In genomic region chr3:81963768-81964167, GRCm38 (mm10) we compare ENCODE assay signal across 27 mouse cellular contexts. TPM values are rescaled to one million over a fixed set of nuclear protein-coding genes. Genes with fewer than 3 reads are reported as not detected.
A peak's percentile ranks its signal among the peaks of the same experiment; 100 is the strongest.
DNase-seq lines count a peak whose midpoint lies in the region; ATAC-seq and TF ChIP-seq lines count a peak whose summit lies in the region.
"Had no signal": no experiment of that assay in that cellular context is flagged by ENCODE, and none has a peak within 500 bp of the region (broad histone marks: within the 10 kb centered on the region; RNA-seq: fewer than 3 reads in every experiment).

No protein-coding gene starts in this region.

- DNase-seq in layer of hippocampus, adult 2 months (ENCODE audit: low spot score in 2 of 2), result no peak
- DNase-seq in layer of hippocampus, postnatal 25 days (ENCODE audit: extremely low spot score in 1 of 2, low spot score in 1 of 2), result no peak
- peak; percentile 15 to 61 for DNase-seq in cerebellum, adult 2 months
- DNase-seq in kidney, adult 9 months, result no peak
- DNase-seq: adrenal gland, postnatal 14 days; heart, postnatal 10 days; kidney, adult 2 months; kidney, postnatal 4 days; retina, postnatal 1 day; thymus, postnatal 14 days had no signal

- no peaks in the 10 kb centered on the region for H3K9me3 ChIP-seq in kidney, embryonic 14.5 days (ENCODE audit: control insufficient read depth, low read length)
- H3K9me3 ChIP-seq in kidney, embryonic 15.5 days (replicated peaks), result no peaks in the 10 kb centered on the region
- H3K9me3 ChIP-seq: embryonic facial prominence, embryonic 12.5 days; forebrain, embryonic 13.5 days; hindbrain, embryonic 12.5 days had no signal

- no peak overlapping the region for H3K9ac ChIP-seq in kidney, embryonic 14.5 days (ENCODE audit: low read depth, low read length)
- H3K9ac ChIP-seq in kidney, embryonic 15.5 days, result no peak overlapping the region
- H3K9ac ChIP-seq: embryonic facial prominence, embryonic 12.5 days; forebrain, embryonic 13.5 days; hindbrain, embryonic 12.5 days had no signal

- 0 out of 2 replicates have a peak, but pooled peaks have one; percentile 14 for TF ChIP-seq CTCF in layer of hippocampus, adult 2 months (conservative IDR thresholded peaks at IDR 0.05)
- TF ChIP-seq CTCF in cerebellum, adult 2 months (IDR thresholded peaks at IDR 0.05; ENCODE audit: borderline replicate concordance, insufficient read depth, low read depth, low read length), result no peak

- H3K27me3 ChIP-seq in cerebellum, adult 2 months (ENCODE audit: control insufficient read depth, insufficient read depth, low read length), result no peaks in the 10 kb centered on the region
- H3K27me3 ChIP-seq in kidney, embryonic 14.5 days (ENCODE audit: control insufficient read depth, insufficient read depth, low read length), result no peaks in the 10 kb centered on the region
- no peaks in the 10 kb centered on the region for H3K27me3 ChIP-seq in kidney, embryonic 15.5 days
- H3K27me3 ChIP-seq: CH12.LX; embryonic facial prominence, embryonic 12.5 days; forebrain, embryonic 13.5 days; hindbrain, embryonic 12.5 days had no signal

- peak; percentile 90 for ATAC-seq in common myeloid progenitor, adult 5-6 weeks (replicated peaks; ENCODE audit: low read depth, poor library complexity, severe bottlenecking)
- ATAC-seq in kidney, embryonic 14.5 days (ENCODE audit: low FRiP score, low TSS enrichment), result no peak
- ATAC-seq in kidney, embryonic 15.5 days (replicated peaks; ENCODE audit: low FRiP score), result no peak
- ATAC-seq: forebrain, embryonic 13.5 days; inflammation-experienced regulatory T-cells, adult 6 months; lung, postnatal 0 days; midbrain, embryonic 16.5 days had no signal

- H3K36me3 ChIP-seq in kidney, embryonic 14.5 days (ENCODE audit: control insufficient read depth, insufficient read depth, low read length), result no peaks in the 10 kb centered on the region
- no peaks in the 10 kb centered on the region for H3K36me3 ChIP-seq in kidney, embryonic 15.5 days
- H3K36me3 ChIP-seq: embryonic facial prominence, embryonic 12.5 days; hindbrain, embryonic 12.5 days had no signal

- H3K4me1 ChIP-seq in cerebellum, adult 2 months (ENCODE audit: control insufficient read depth, insufficient read depth, low read length), result peaks cover 4% of the 10 kb centered on the region; the same call in 1 of the 2 replicates
- no peaks in the 10 kb centered on the region for H3K4me1 ChIP-seq in kidney, embryonic 14.5 days (ENCODE audit: control insufficient read depth, insufficient read depth, low read length)
- H3K4me1 ChIP-seq in kidney, embryonic 15.5 days, result no peaks in the 10 kb centered on the region
- H3K4me1 ChIP-seq: embryonic facial prominence, embryonic 12.5 days; forebrain, embryonic 13.5 days; hindbrain, embryonic 12.5 days had no signal

- peak overlapping the region; percentile 76 for H3K27ac ChIP-seq in layer of hippocampus, adult 2 months
- H3K27ac ChIP-seq in cerebellum, adult 2 months (ENCODE audit: insufficient read depth, low read length), result no peak overlapping the region
- H3K27ac ChIP-seq in kidney, embryonic 14.5 days (ENCODE audit: low read depth, low read length), result no peak overlapping the region
- H3K27ac ChIP-seq in kidney, embryonic 15.5 days, result no peak overlapping the region
- H3K27ac ChIP-seq: embryonic facial prominence, embryonic 12.5 days; forebrain, embryonic 13.5 days; hindbrain, embryonic 12.5 days had no signal

- no peak overlapping the region for H3K4me3 ChIP-seq in layer of hippocampus, adult 2 months
- H3K4me3 ChIP-seq in cerebellum, adult 2 months (replicated peaks; ENCODE audit: insufficient read depth, low read depth, low read length), result no peak overlapping the region
- no peak overlapping the region for H3K4me3 ChIP-seq in kidney, embryonic 14.5 days (ENCODE audit: low read length)
- H3K4me3 ChIP-seq in kidney, embryonic 15.5 days (replicated peaks), result no peak overlapping the region
- H3K4me3 ChIP-seq: embryonic facial prominence, embryonic 12.5 days; erythroblast, embryonic 14.5 days; forebrain, embryonic 13.5 days; hindbrain, embryonic 12.5 days had no signal

- H3K4me2 ChIP-seq in kidney, embryonic 14.5 days (replicated peaks; ENCODE audit: low read depth, low read length), result no peak overlapping the region
- no peak overlapping the region for H3K4me2 ChIP-seq in kidney, embryonic 15.5 days
- H3K4me2 ChIP-seq: embryonic facial prominence, embryonic 12.5 days; forebrain, embryonic 13.5 days; heart, embryonic 11.5 days; hindbrain, embryonic 12.5 days had no signal

- TF ChIP-seq POLR2A in cerebellum, adult 2 months (IDR thresholded peaks at IDR 0.05; ENCODE audit: borderline replicate concordance, insufficient read depth, low read length), result no peak

- 26% methylated on average over 5 of the region's 5 CpGs for WGBS in cerebellum, adult 2 months
- WGBS in kidney, embryonic 14.5 days, result 76% methylated on average over 5 of the region's 5 CpGs
- WGBS in kidney, embryonic 15.5 days, result 74% methylated on average over 5 of the region's 5 CpGs

RNA-seq across cellular contexts. Expression of gene Tdo2, which starts 12.2 kb away (rescaled TPM):
- 10 to 100 TPM; 15.9 to 16.1 TPM for total RNA-seq in layer of hippocampus, adult 2 months (2021)
- total RNA-seq in layer of hippocampus, postnatal 25 days (2021), result 10 to 100 TPM; 16.3 to 19.4 TPM
- 3.2 and 5.1 TPM in 2 replicates for polyA plus RNA-seq in cerebellum, adult 2 months (2012; rRNA removed)
- total RNA-seq in common myeloid progenitor, adult 5-6 weeks (2017), result not detected in 2 replicates
- polyA plus RNA-seq in kidney, embryonic 14.5 days (2014; fragmentation: Nextera tagmentation; extraction: Ambion mirVana), result 0.08 and 0.23 TPM in 2 replicates
- polyA plus RNA-seq in kidney, embryonic 15.5 days (2015; fragmentation: Nextera tagmentation; extraction: Ambion mirVana), result 0.09 and 0.19 TPM in 2 replicates
- total RNA-seq: CH12.LX; heart, postnatal 10 days; MEL had no signal
- polyA plus RNA-seq: erythroblast, embryonic 14.5 days; hindbrain, embryonic 12.5 days; kidney, adult 2 months; midbrain, embryonic 16.5 days had no signal

RNA-seq across cellular contexts. Expression of gene Asic5, which starts 18.3 kb away (rescaled TPM):
- not detected for total RNA-seq in layer of hippocampus, adult 2 months (2021)
- not detected for total RNA-seq in layer of hippocampus, postnatal 25 days (2021)
- 0.06 TPM in 1 of 2 replicates, not detected in the other for polyA plus RNA-seq in cerebellum, adult 2 months (2012; rRNA removed)
- not detected in 2 replicates for total RNA-seq in common myeloid progenitor, adult 5-6 weeks (2017)
- polyA plus RNA-seq in kidney, embryonic 14.5 days (2014; fragmentation: Nextera tagmentation; extraction: Ambion mirVana), result not detected in 2 replicates
- not detected in 2 replicates for polyA plus RNA-seq in kidney, embryonic 15.5 days (2015; fragmentation: Nextera tagmentation; extraction: Ambion mirVana)
- total RNA-seq: CH12.LX; heart, postnatal 10 days; layer of hippocampus, postnatal 14 days; left cerebral cortex, postnatal 10 days; MEL had no signal
- polyA plus RNA-seq: embryonic facial prominence, embryonic 12.5 days; erythroblast, embryonic 14.5 days; forebrain, embryonic 13.5 days; heart, embryonic 11.5 days; hindbrain, embryonic 12.5 days; inflammation-experienced regulatory T-cells, adult 6 months; kidney, adult 2 months; limb, embryonic 14.5 days; midbrain, embryonic 16.5 days; testis, adult 2 months had no signal

RNA-seq across cellular contexts. Expression of gene Ctso, which starts 31.4 kb away (rescaled TPM):
- 10 to 100 TPM; 19.1 to 19.9 TPM for total RNA-seq in layer of hippocampus, adult 2 months (2021)
- 10 to 100 TPM; 16.8 to 19.8 TPM for total RNA-seq in layer of hippocampus, postnatal 25 days (2021)
- 18.9 and 19.4 TPM in 2 replicates for polyA plus RNA-seq in cerebellum, adult 2 months (2012; rRNA removed)
- total RNA-seq in common myeloid progenitor, adult 5-6 weeks (2017), result 15.5 and 15.6 TPM in 2 replicates
- 7.6 and 11.7 TPM in 2 replicates for polyA plus RNA-seq in kidney, embryonic 14.5 days (2014; fragmentation: Nextera tagmentation; extraction: Ambion mirVana)
- polyA plus RNA-seq in kidney, embryonic 15.5 days (2015; fragmentation: Nextera tagmentation; extraction: Ambion mirVana), result 13.8 and 14.2 TPM in 2 replicates

Comparison
In these comparisons a context has a peak if more than half of its experiments do, and no peak if none do; other contexts are left out.
1. DNase-seq: peak in cerebellum, adult 2 months (2 of 2); none in layer of hippocampus, adult 2 months (0 of 2), layer of hippocampus, postnatal 25 days (0 of 2) and kidney, adult 9 months (single experiment).
2. RNA of gene Tdo2, which starts 12.2 kb away (total RNA-seq): 16.3 to 19.4 TPM in layer of hippocampus, postnatal 25 days and 15.9 to 16.1 TPM in layer of hippocampus, adult 2 months; not detected in common myeloid progenitor, adult 5-6 weeks; every median in the first group is over 10 times any median in the second.